Mouse (Mus musculus): Measurements from ENCODE around the gene Olfr1138.

Olfr1138 gene

GRCm38 (mm10) chr2:87739878-87740277 lies at the start of gene Olfr1138:
Gene Olfr1138 (minus strand): TSS chr2:87739978.
- no peak for DNase-seq (ENCODE audit: extremely low read depth, insufficient read length, low spot score)

GRCm38 (mm10) chr2:87779183-87779582 lies 39.4 kb upstream of the Olfr1138 start, which contains the start of gene Olfr152:
Gene Olfr152 (plus strand): TSS chr2:87779483.
- DNase-seq (ENCODE audit: extremely low read depth, insufficient read length, low spot score) = no peak

GRCm38 (mm10) chr2:87776143-87776542 lies 36.4 kb upstream of the Olfr1138 start:
- no peak for DNase-seq (ENCODE audit: extremely low read depth, insufficient read length, low spot score)

GRCm38 (mm10) chr2:87753891-87754290 lies 14.1 kb upstream of the Olfr1138 start, which contains the start of gene Olfr1141:
Gene Olfr1141 (minus strand): TSS chr2:87753991.
- no peak for DNase-seq (ENCODE audit: extremely low read depth, insufficient read length, low spot score)

GRCm38 (mm10) chr2:87743452-87743851 lies 3.7 kb upstream of the Olfr1138 start, which contains the start of gene Olfr1140:
Gene Olfr1140 (plus strand): TSS chr2:87743752.
- DNase-seq (ENCODE audit: extremely low read depth, insufficient read length, low spot score) = no peak

- DNase-seq (ENCODE audit: extremely low read depth, insufficient read length, low spot score) = no peak
Observed at GRCm38 (mm10) chr2:87713079-87713478, 26.7 kb downstream of the Olfr1138 start, which contains the start of gene Olfr1137. Gene Olfr1137 (minus strand): TSS chr2:87713179.

- DNase-seq (ENCODE audit: extremely low read depth, insufficient read length, low spot score) = no peak
Observed at GRCm38 (mm10) chr2:87693847-87694246, 45.9 kb downstream of the Olfr1138 start, which contains the start of gene Olfr1136. Gene Olfr1136 (minus strand): TSS chr2:87693947.

Data from 3134 (cell line).